Mouse (Mus musculus) forebrain, embryonic 11.5 days (tissue): ENCODE measurements around the gene Abl1. TPM values are rescaled to one million over a fixed set of nuclear protein-coding genes. Genes with fewer than 3 reads are reported as not detected.

ENCODE experiments used
- ATAC-seq: fragments of 200-750 bp; cut with Nextera tagmentation; replicated peaks from 2 replicates; pipeline ENCODE4 v1.8.0; 2017; ENCODE audit warnings: moderate TSS enrichment; ENCODE audit not compliant: low FRiP score
- DNase-seq: peaks from one replicate; pipeline ENCODE4 v3.0.0-alpha.2; 2017; ENCODE audit warnings: low spot score
- H3K27ac ChIP-seq: fragments of 300-500 bp; sonication (generic); 2 replicates; pipeline ENCODE4 v1.5.1; 2014; ENCODE audit warnings: low read depth, low read length
- H3K27me3 ChIP-seq: fragments of 300-500 bp; sonication (generic); 2 replicates; pipeline ENCODE4 v1.6.1; 2014; ENCODE audit warnings: mild to moderate bottlenecking, low read length, mixed read lengths; ENCODE audit not compliant: control insufficient read depth, insufficient read depth
- H3K36me3 ChIP-seq: fragments of 300-500 bp; sonication (generic); 2 replicates; pipeline ENCODE4 v1.6.1; 2014; ENCODE audit warnings: mild to moderate bottlenecking, low read length, moderate library complexity, mixed read lengths; ENCODE audit not compliant: control insufficient read depth, insufficient read depth
- H3K4me1 ChIP-seq: fragments of 300-500 bp; sonication (generic); replicated peaks from 2 replicates; pipeline ENCODE4 v1.6.1; 2014; ENCODE audit warnings: low read length, mixed read lengths; ENCODE audit not compliant: control insufficient read depth, insufficient read depth
- H3K4me2 ChIP-seq: fragments of 300-500 bp; sonication (generic); 2 replicates; pipeline ENCODE4 v1.6.1; 2014; ENCODE audit warnings: low read depth, mild to moderate bottlenecking, low read length, moderate library complexity, mixed read lengths; ENCODE audit not compliant: severe bottlenecking
- H3K4me3 ChIP-seq: fragments of 300-500 bp; sonication (generic); 2 replicates; pipeline ENCODE4 v1.5.1; 2014; ENCODE audit warnings: low read depth, low read length
- H3K9ac ChIP-seq: fragments of 300-500 bp; sonication (generic); 2 replicates; pipeline ENCODE4 v1.6.1; 2014; ENCODE audit warnings: low read length
- H3K9me3 ChIP-seq: fragments of 300-500 bp; sonication (generic); 2 replicates; pipeline ENCODE4 v1.6.1; 2016; ENCODE audit warnings: low read length, mixed read lengths; ENCODE audit not compliant: control insufficient read depth
- WGBS: fragments of 180-500 bp; shearing (Covaris S2); extraction: QIAGEN DNeasy Blood & Tissue Kit; methylation state at CpG from one replicate; pipeline ENCODE4 v1.1.7; 2014; 5-methylcytosine and 5-hydroxymethylcytosine counted together
- polyA plus RNA-seq: library from polyadenylated mRNA; unstranded; fragments of >200 nt; fragmentation: Nextera tagmentation; extraction: Ambion mirVana; gene quantifications from 2 replicates; pipeline ENCODE4 v1.2.1, GENCODE M21; 2014

The Abl1 gene
- polyA plus RNA-seq, 1 experiment from 2014 or later = 56.7 TPM

GRCm38 (mm10) chr2:31810444-31810843 is 122.3 kb downstream of the Abl1 start, which contains the start of gene Qrfp:
Qrfp (minus strand) TSS chr2:31810580.
- peaks cover 29% of the 10 kb centered on the region for H3K4me1 ChIP-seq
- no peak within 1 kb of the TSS for H3K27ac ChIP-seq
- H3K4me3 ChIP-seq = no peak within 1 kb of the TSS
- H3K9ac ChIP-seq = peak within 1 kb of the TSS; percentile 12; the same call in 1 of the 2 replicates
- 46% methylated on average over 12 of the region's 12 CpGs for WGBS
- H3K36me3 ChIP-seq = no peaks in the 10 kb centered on the region
- H3K9me3 ChIP-seq = no peaks in the 10 kb centered on the region
- no peaks in the 10 kb centered on the region for H3K27me3 ChIP-seq
- H3K4me2 ChIP-seq = 0 out of 2 replicates have a peak within 1 kb of the TSS, but pooled peaks have one; percentile 11
- DNase-seq = no peak
- ATAC-seq = no peak

GRCm38 (mm10) chr2:31811086-31811958 is 123.1 kb downstream of the Abl1 start:
- Histone ChIP-seq H3K4me1 (peaks cover 23% of the 10 kb centered on the region), H3K27me3 (no peaks in the 10 kb centered on the region), H3K4me2 (no peak overlapping the region), H3K9ac (no peak overlapping the region), H3K4me3 (no peak overlapping the region), H3K27ac (no peak overlapping the region), H3K9me3 (no peaks in the 10 kb centered on the region), H3K36me3 (no peaks in the 10 kb centered on the region)
- no peak for ATAC-seq
- 85% methylated on average over 14 of the region's 14 CpGs for WGBS
- no peak for DNase-seq

GRCm38 (mm10) chr2:31813641-31814040 is 125.5 kb downstream of the Abl1 start:
- WGBS = 89% methylated on average over 4 of the region's 4 CpGs
- Histone ChIP-seq H3K27me3 (no peaks in the 10 kb centered on the region), H3K4me1 (peaks cover 11% of the 10 kb centered on the region; the same call in 1 of the 2 replicates), H3K9me3 (no peaks in the 10 kb centered on the region), H3K27ac (no peak overlapping the region), H3K4me3 (no peak overlapping the region), H3K4me2 (no peak overlapping the region), H3K9ac (no peak overlapping the region), H3K36me3 (no peaks in the 10 kb centered on the region)
- DNase-seq = no peak
- no peak for ATAC-seq

GRCm38 (mm10) chr2:31814699-31815098 is 126.5 kb downstream of the Abl1 start:
- Histone ChIP-seq H3K4me1 (peaks cover 5% of the 10 kb centered on the region; the same call in 1 of the 2 replicates), H3K4me3 (no peak overlapping the region), H3K36me3 (no peaks in the 10 kb centered on the region), H3K9me3 (no peaks in the 10 kb centered on the region), H3K27ac (no peak overlapping the region), H3K4me2 (no peak overlapping the region), H3K9ac (no peak overlapping the region), H3K27me3 (no peaks in the 10 kb centered on the region)
- ATAC-seq (no peak), DNase-seq (no peak)
- 84% methylated on average over 7 of the region's 7 CpGs for WGBS

- Histone ChIP-seq H3K27ac (no peak overlapping the region), H3K9me3 (no peaks in the 10 kb centered on the region), H3K4me1 (no peaks in the 10 kb centered on the region), H3K27me3 (no peaks in the 10 kb centered on the region), H3K9ac (no peak overlapping the region), H3K36me3 (no peaks in the 10 kb centered on the region), H3K4me3 (no peak overlapping the region), H3K4me2 (no peak overlapping the region)
- DNase-seq (peak; percentile 81), ATAC-seq (no peak)
- WGBS = 31% methylated on average over 5 of the region's 5 CpGs
These were observed 127.2 kb downstream of the Abl1 start for GRCm38 (mm10) chr2:31815367-31815766.

- no peaks in the 10 kb centered on the region for H3K9me3 ChIP-seq
- DNase-seq = peak; percentile 59
- peak overlapping the region; percentile 49 for H3K4me2 ChIP-seq
- H3K9ac ChIP-seq = peak overlapping the region; percentile 27
- peaks cover 8% of the 10 kb centered on the region for H3K4me1 ChIP-seq
- H3K27me3 ChIP-seq = peaks cover 6% of the 10 kb centered on the region
- H3K4me3 ChIP-seq = peak overlapping the region; percentile 9
- no peak overlapping the region for H3K27ac ChIP-seq
- peak; percentile 64 for ATAC-seq
- no peaks in the 10 kb centered on the region for H3K36me3 ChIP-seq
- 15% methylated on average over 39 of the region's 39 CpGs for WGBS
These were observed 134.6 kb downstream of the Abl1 start for GRCm38 (mm10) chr2:31822524-31823371.

- Histone ChIP-seq H3K27ac (no peak overlapping the region), H3K4me3 (no peak overlapping the region)
- ATAC-seq = no peak
These were observed 136.0 kb downstream of the Abl1 start for GRCm38 (mm10) chr2:31823933-31824730.

GRCm38 (mm10) chr2:31825469-31825911 is 137.3 kb downstream of the Abl1 start:
- Histone ChIP-seq H3K27me3 (peaks cover 6% of the 10 kb centered on the region), H3K9ac (no peak overlapping the region), H3K9me3 (no peaks in the 10 kb centered on the region), H3K4me2 (no peak overlapping the region), H3K4me3 (no peak overlapping the region), H3K27ac (no peak overlapping the region), H3K36me3 (no peaks in the 10 kb centered on the region), H3K4me1 (peaks cover 11% of the 10 kb centered on the region)
- DNase-seq (no peak), ATAC-seq (no peak)
- WGBS = 91% methylated on average over 16 of the region's 16 CpGs

More at GRCm38 (mm10) chr2:31823933-31824730, 136.0 kb downstream of the Abl1 start:
- 73% methylated on average over 12 of the region's 15 CpGs for WGBS
- no peak overlapping the region for H3K9ac ChIP-seq
- no peaks in the 10 kb centered on the region for H3K9me3 ChIP-seq
- peaks cover 6% of the 10 kb centered on the region for H3K27me3 ChIP-seq
- no peaks in the 10 kb centered on the region for H3K36me3 ChIP-seq
- no peak overlapping the region for H3K4me2 ChIP-seq
- peak; percentile 71 for DNase-seq
- H3K4me1 ChIP-seq = peaks cover 11% of the 10 kb centered on the region
